Mouse (Mus musculus) C2C12 (cell line): ENCODE results near the gene Nrg4. TPM values are rescaled to one million over a fixed set of nuclear protein-coding genes. Genes with fewer than 3 reads are reported as not detected.

Experiments used
- H3K27me3 ChIP-seq: one replicate; pipeline ENCODE4 v1.6.1; 2011; ENCODE audit not compliant: control insufficient read depth, insufficient read depth, insufficient read length
- H3K36me3 ChIP-seq: one replicate; pipeline ENCODE4 v1.6.1; 2011; ENCODE audit not compliant: control insufficient read depth, insufficient read depth
- H3K4me3 ChIP-seq: one replicate; pipeline ENCODE4 v1.5.1; 2011; ENCODE audit warnings: mild to moderate bottlenecking, control low read depth; ENCODE audit not compliant: poor library complexity, insufficient read depth, severe bottlenecking
- H3K79me2 ChIP-seq: one replicate; pipeline ENCODE4 v1.6.1; 2011; ENCODE audit not compliant: control insufficient read depth, insufficient read depth
- H3K79me3 ChIP-seq: one replicate; pipeline ENCODE4 v1.6.1; 2011; ENCODE audit warnings: low read depth, control low read depth
- H3ac ChIP-seq: one replicate; pipeline ENCODE3; 2011; ENCODE audit warnings: low read depth; ENCODE audit not compliant: control insufficient read depth, insufficient read length
- CEBPB ChIP-seq: IDR thresholded peaks from one replicate; pipeline ENCODE4 v1.6.1; 2011; ENCODE audit warnings: low read depth, mild to moderate bottlenecking, control low read depth, moderate library complexity
- CTCF ChIP-seq: IDR thresholded peaks from one replicate; pipeline ENCODE4 v1.5.1; 2011; ENCODE audit not compliant: control insufficient read depth, insufficient read depth, insufficient read length
- FOSL1 ChIP-seq: IDR thresholded peaks from one replicate; pipeline ENCODE4 v1.8.0; 2011; ENCODE audit warnings: mild to moderate bottlenecking, low read length; ENCODE audit not compliant: poor library complexity, insufficient read depth, severe bottlenecking
- MAX ChIP-seq: IDR thresholded peaks from one replicate; pipeline ENCODE4 v1.6.1; 2011; ENCODE audit warnings: mild to moderate bottlenecking, control low read depth
- MYOD1 ChIP-seq: IDR thresholded peaks from one replicate; pipeline ENCODE4 v1.6.1; 2011; ENCODE audit warnings: low read depth; ENCODE audit not compliant: control insufficient read depth, insufficient read length
- MYOG ChIP-seq: IDR thresholded peaks from one replicate; pipeline ENCODE4 v1.6.1; 2011; ENCODE audit not compliant: control insufficient read depth, insufficient read length; ENCODE audit errors: extremely low read depth
- USF1 ChIP-seq: IDR thresholded peaks from one replicate; pipeline ENCODE4 v1.6.1; 2011; ENCODE audit warnings: low read depth, mild to moderate bottlenecking, control low read depth, moderate library complexity
- long read RNA-seq, 2 experiments: library from polyadenylated mRNA; unstranded; transcript quantifications; one replicate each; pipeline ENCODE4 v2.0.0; 2019 to 2020
- polyA plus RNA-seq: library from polyadenylated mRNA; unstranded; fragments of >200 nt; fragmentation: generic; extraction: Trizol; gene quantifications from one replicate; pipeline ENCODE4 v1.2.1, GENCODE M21; 2012; ENCODE audit warnings: missing spikeins

Gene Nrg4
- polyA plus RNA-seq = 0.15 TPM
- long read RNA-seq, experiment 1 = 0 reads
- long read RNA-seq, experiment 2 = 0 reads

- TF ChIP-seq MAX = no peak
- no peak for TF ChIP-seq MYOD1
- TF ChIP-seq USF1 = no peak
- TF ChIP-seq CTCF = no peak
- TF ChIP-seq FOSL1 = no peak
- TF ChIP-seq CEBPB = no peak
- no peak for TF ChIP-seq MYOG
- H3K79me3 ChIP-seq = no peaks in the 10 kb centered on the region
- no peaks in the 10 kb centered on the region for H3K36me3 ChIP-seq
- no peaks in the 10 kb centered on the region for H3K79me2 ChIP-seq
- H3K4me3 ChIP-seq = peak within 1 kb of the TSS; percentile 18
- H3ac ChIP-seq = peak within 1 kb of the TSS; percentile 33
- H3K27me3 ChIP-seq = peaks cover 55% of the 10 kb centered on the region
Measured at GRCm38 (mm10) chr9:55326515-55327233, at the start of gene Nrg4, which contains the start of gene Tmem266. Gene Nrg4, minus strand, starts transcription at chr9:55326844. Gene Tmem266, plus strand, starts transcription at chr9:55326913.

- H3K36me3 ChIP-seq = no peaks in the 10 kb centered on the region
Measured at GRCm38 (mm10) chr9:55371908-55372307, 45.3 kb upstream of the Nrg4 start.

DNA sequence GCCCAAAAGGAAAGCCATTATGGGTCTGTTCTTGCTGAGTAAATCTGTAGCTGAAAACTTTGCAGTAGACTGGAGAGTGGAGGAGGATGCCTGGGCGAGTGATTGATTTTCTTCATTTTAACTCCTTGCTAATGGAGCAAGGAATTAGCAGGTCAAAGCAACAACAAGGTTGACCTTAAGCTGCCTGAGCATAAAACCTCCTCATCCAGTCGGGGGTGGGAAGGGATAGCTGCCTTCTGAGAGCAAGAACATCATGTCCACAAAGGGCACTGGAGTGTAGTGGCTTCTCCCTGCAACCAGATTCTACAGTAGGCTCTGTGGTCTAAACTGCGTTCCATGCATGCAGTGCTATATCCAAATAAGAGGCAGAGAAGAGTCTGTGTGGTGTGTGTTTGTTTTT lies 41.4 kb upstream of the Nrg4 start:
- Histone ChIP-seq H3K79me2 (no peaks in the 10 kb centered on the region), H3K79me3 (no peaks in the 10 kb centered on the region), H3K27me3 (peaks cover 16% of the 10 kb centered on the region), H3K4me3 (no peak overlapping the region), H3ac (no peak overlapping the region), H3K36me3 (no peaks in the 10 kb centered on the region)
- no peak for TF ChIP-seq MAX
- no peak for TF ChIP-seq MYOG
- TF ChIP-seq MYOD1 = no peak
- no peak for TF ChIP-seq USF1
- TF ChIP-seq CEBPB = no peak
- no peak for TF ChIP-seq CTCF

More at GRCm38 (mm10) chr9:55371908-55372307, 45.3 kb upstream of the Nrg4 start:
- Histone ChIP-seq H3K79me2 (no peaks in the 10 kb centered on the region), H3ac (no peak overlapping the region), H3K4me3 (no peak overlapping the region), H3K27me3 (peaks cover 21% of the 10 kb centered on the region), H3K79me3 (no peaks in the 10 kb centered on the region)
- no peak for TF ChIP-seq CEBPB
- no peak for TF ChIP-seq MYOD1
- no peak for TF ChIP-seq USF1
- no peak for TF ChIP-seq FOSL1

DNA sequence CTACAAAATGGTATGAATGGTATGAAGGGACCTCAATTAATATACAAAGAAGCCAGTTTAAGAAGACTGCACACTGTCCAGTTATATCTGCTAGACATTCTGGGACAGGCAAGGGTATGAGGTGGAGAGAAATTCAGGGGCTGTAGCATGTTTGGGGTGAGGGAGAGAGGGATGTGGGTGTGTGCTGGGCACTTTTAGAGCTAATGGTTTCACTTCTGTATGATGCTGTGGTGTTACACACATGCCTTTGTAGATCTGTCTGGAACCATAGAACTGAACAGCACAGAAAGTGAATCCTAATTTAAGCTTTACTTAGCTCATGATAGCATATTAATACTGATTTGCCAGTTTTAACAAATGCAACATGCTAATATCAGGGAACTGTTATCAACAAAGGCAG lies 37.1 kb upstream of the Nrg4 start:
- Histone ChIP-seq H3K79me2 (no peaks in the 10 kb centered on the region), H3K79me3 (no peaks in the 10 kb centered on the region), H3ac (no peak overlapping the region), H3K36me3 (no peaks in the 10 kb centered on the region), H3K4me3 (no peak overlapping the region), H3K27me3 (no peaks in the 10 kb centered on the region)
- no peak for TF ChIP-seq MAX
- no peak for TF ChIP-seq FOSL1
- TF ChIP-seq USF1 = no peak
- no peak for TF ChIP-seq CEBPB
- TF ChIP-seq MYOD1 = no peak
- no peak for TF ChIP-seq MYOG
- no peak for TF ChIP-seq CTCF

- H3K4me3 ChIP-seq = no peak overlapping the region
- no peaks in the 10 kb centered on the region for H3K36me3 ChIP-seq
- TF ChIP-seq MYOG = no peak
- TF ChIP-seq FOSL1 = no peak
- no peak for TF ChIP-seq USF1
- TF ChIP-seq MYOD1 = no peak
- TF ChIP-seq CTCF = no peak
- peak; percentile 56 for TF ChIP-seq CEBPB
- peak; percentile 34 for TF ChIP-seq MAX
- H3K79me3 ChIP-seq = no peaks in the 10 kb centered on the region
- H3K79me2 ChIP-seq = no peaks in the 10 kb centered on the region
- H3K27me3 ChIP-seq = no peaks in the 10 kb centered on the region
- H3ac ChIP-seq = no peak overlapping the region
Measured at GRCm38 (mm10) chr9:55361969-55362368, 35.3 kb upstream of the Nrg4 start.

GRCm38 (mm10) chr9:55360861-55361260 lies 34.2 kb upstream of the Nrg4 start:
- Histone ChIP-seq H3K36me3 (no peaks in the 10 kb centered on the region), H3K27me3 (no peaks in the 10 kb centered on the region), H3ac (no peak overlapping the region), H3K79me3 (no peaks in the 10 kb centered on the region), H3K79me2 (no peaks in the 10 kb centered on the region), H3K4me3 (no peak overlapping the region)
- TF ChIP-seq FOSL1 = no peak
- TF ChIP-seq USF1 = no peak
- TF ChIP-seq CEBPB = no peak
- TF ChIP-seq MYOD1 = no peak
- no peak for TF ChIP-seq CTCF
- no peak for TF ChIP-seq MAX
- TF ChIP-seq MYOG = no peak
